In genomic region chr16:3748976-3749375, GRCm38 (mm10) we compare ENCODE assay signal across 39 mouse cellular contexts. TPM values are rescaled to one million over a fixed set of nuclear protein-coding genes. Genes with fewer than 3 reads are reported as not detected.
"Had no signal": no experiment of that assay in that cellular context is flagged by ENCODE, and none has a peak within 500 bp of the region (broad histone marks: within the 10 kb centered on the region; RNA-seq: fewer than 3 reads in every experiment).

No protein-coding gene starts in this region.

- H3K9ac ChIP-seq: limb, embryonic 12.5 days; limb, embryonic 13.5 days; limb, embryonic 15.5 days; liver, embryonic 12.5 days; liver, embryonic 13.5 days; liver, embryonic 14.5 days; liver, embryonic 15.5 days; liver, postnatal 0 days; lung, embryonic 14.5 days; lung, embryonic 15.5 days; midbrain, embryonic 12.5 days; midbrain, embryonic 13.5 days; midbrain, embryonic 15.5 days; neural tube, embryonic 12.5 days had no signal

- ATAC-seq: liver, embryonic 12.5 days; liver, postnatal 0 days; lung, postnatal 0 days; midbrain, embryonic 13.5 days; midbrain, embryonic 15.5 days; midbrain, embryonic 16.5 days had no signal

- H3K27ac ChIP-seq: left cerebral cortex, adult 2 months; limb, embryonic 10.5 days; limb, embryonic 12.5 days; limb, embryonic 13.5 days; limb, embryonic 15.5 days; liver, embryonic 12.5 days; liver, embryonic 13.5 days; liver, embryonic 14.5 days; liver, embryonic 15.5 days; lung, embryonic 15.5 days; macrophage; midbrain, embryonic 10.5 days; midbrain, embryonic 12.5 days; midbrain, embryonic 13.5 days; midbrain, embryonic 15.5 days; neural tube, embryonic 12.5 days had no signal

- H3K27me3 ChIP-seq: limb, embryonic 12.5 days; limb, embryonic 13.5 days; limb, embryonic 15.5 days; liver, embryonic 12.5 days; liver, embryonic 13.5 days; liver, embryonic 15.5 days; lung, embryonic 15.5 days; megakaryocyte, embryonic 14.5 days; midbrain, embryonic 12.5 days; midbrain, embryonic 13.5 days; midbrain, embryonic 15.5 days; neural tube, embryonic 12.5 days had no signal

- DNase-seq: left cerebral cortex, postnatal 4 days; liver; liver, embryonic 13.5 days; liver, postnatal 0 days; lung, adult 18-20 months; lung, adult 2 months; lung, embryonic 14.5 days; lung, postnatal 10 days; lung, postnatal 14 days; lung, postnatal 36 days; lung, postnatal 4 days; midbrain, embryonic 14.5 days had no signal

- H3K4me3 ChIP-seq: left cerebral cortex, adult 2 months; limb, embryonic 10.5 days; limb, embryonic 12.5 days; limb, embryonic 13.5 days; limb, embryonic 15.5 days; liver, embryonic 12.5 days; liver, embryonic 13.5 days; liver, embryonic 15.5 days; lung, embryonic 15.5 days; megakaryocyte, embryonic 14.5 days; midbrain, embryonic 10.5 days; midbrain, embryonic 12.5 days; midbrain, embryonic 13.5 days; midbrain, embryonic 15.5 days; myocyte; neural tube, embryonic 12.5 days had no signal

- H3K4me2 ChIP-seq: limb, embryonic 12.5 days; limb, embryonic 13.5 days; limb, embryonic 15.5 days; liver, embryonic 11.5 days; liver, embryonic 12.5 days; liver, embryonic 13.5 days; liver, embryonic 15.5 days; lung, embryonic 14.5 days; lung, embryonic 15.5 days; midbrain, embryonic 12.5 days; midbrain, embryonic 13.5 days; midbrain, embryonic 15.5 days; neural tube, embryonic 12.5 days had no signal

RNA-seq across cellular contexts. Expression of gene Mefv, which starts 31.1 kb away (rescaled TPM):
- total RNA-seq: left cerebral cortex, adult 2 months; left cerebral cortex, adult 8-10 months; left cerebral cortex, postnatal 10 days; left cerebral cortex, postnatal 14 days; left cerebral cortex, postnatal 25 days; left cerebral cortex, postnatal 36 days; left cerebral cortex, postnatal 4 days; megakaryocyte-erythroid progenitor cell, adult 5-6 weeks had no signal
- polyA plus RNA-seq: limb, embryonic 10.5 days; limb, embryonic 11.5 days; limb, embryonic 12.5 days; limb, embryonic 13.5 days; lung, embryonic 14.5 days; lung, postnatal 0 days; midbrain, embryonic 10.5 days; midbrain, embryonic 12.5 days; midbrain, embryonic 13.5 days; midbrain, embryonic 14.5 days; midbrain, embryonic 15.5 days; midbrain, embryonic 16.5 days; myocyte; neural tube, embryonic 12.5 days had no signal
